Mouse (Mus musculus): ENCODE data around the gene Dph6.
"Not testable (repeated sequence)": the region's sequence is repeated elsewhere in the genome, so short reads cannot be mapped to it uniquely, and the experiment has no call there.

The Dph6 gene

DNA sequence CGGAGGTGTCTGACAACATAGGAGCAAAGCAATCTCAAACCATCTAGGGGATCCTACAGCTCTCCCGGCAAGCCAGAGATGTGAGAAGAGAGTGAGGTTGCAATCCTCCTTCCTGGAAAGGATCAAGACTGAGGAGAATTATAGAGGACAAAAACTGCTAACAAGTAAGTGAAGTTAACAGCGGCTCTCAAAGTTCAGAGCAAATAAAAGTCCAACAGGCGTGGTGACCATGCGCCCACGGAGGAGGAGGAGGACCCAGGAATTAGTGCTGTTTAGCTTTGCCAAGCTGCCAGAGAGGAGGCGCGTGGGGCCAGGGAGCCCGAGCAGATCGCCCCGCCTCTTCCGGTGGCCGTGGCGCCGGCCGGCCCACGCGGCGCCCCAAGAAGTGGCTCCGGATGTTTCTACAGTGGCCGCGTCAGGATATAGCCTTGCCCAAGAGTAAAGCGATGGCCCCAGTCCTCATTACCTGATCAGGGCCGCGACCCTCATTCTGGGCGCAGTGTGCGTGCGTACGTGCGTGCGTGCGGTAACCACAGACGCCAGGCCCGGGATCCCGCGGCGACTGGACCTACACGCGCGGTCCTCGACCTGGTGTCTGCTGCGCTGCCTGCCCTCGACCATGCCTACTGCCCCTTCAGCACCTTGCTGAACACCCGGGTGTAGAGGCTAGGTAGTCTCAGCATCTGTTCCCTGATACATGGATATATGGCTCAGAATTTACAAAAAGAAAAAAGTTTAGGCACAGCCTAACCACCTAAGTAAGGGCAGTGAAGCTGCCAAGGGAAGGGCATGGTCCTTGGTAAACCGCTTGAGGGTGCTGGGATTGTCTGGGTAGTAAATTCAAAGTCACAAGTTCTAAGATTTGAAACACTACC is at the start of gene Dph6:
Gene Dph6, minus strand, starts transcription at position 600 of the 875 bp plus-strand sequence.
- DNase-seq (ENCODE audit: low read depth, low spot score) = peak; percentile 88

DNA sequence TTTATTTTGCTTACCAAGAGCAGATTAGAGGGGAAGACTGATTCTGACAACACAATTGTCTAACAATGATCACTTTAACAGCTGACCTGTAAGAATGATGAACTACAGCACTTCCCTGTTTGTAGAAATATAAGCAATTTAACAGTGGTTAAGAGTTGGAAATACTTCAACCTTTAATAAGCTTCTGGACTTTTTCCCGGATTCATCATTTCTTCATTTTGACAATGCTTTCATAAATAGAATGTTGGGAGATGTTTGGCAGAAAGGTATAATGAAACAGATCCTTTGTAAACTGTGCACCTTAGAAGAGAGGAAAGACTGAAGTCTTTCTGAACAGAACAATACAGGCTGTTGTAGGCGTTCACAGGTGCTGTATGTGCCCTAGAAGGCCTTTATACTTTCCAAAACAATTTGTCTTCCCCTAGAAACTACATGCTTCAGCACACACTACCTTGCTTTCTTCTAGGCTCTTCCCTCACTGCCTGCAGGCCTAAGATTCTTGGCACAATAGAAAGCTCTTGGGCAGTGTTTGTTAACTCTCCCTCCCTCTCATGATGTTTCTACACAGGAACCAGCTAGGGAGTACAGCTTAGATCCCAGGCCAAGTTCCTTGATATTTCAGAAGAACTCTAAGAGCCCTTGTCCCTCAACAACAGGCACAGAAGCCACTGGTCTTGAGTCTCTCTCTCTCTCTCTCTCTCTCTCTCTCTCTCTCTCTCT is 46.4 kb upstream of the Dph6 start:
- DNase-seq (ENCODE audit: low read depth, low spot score) = no peak

DNA sequence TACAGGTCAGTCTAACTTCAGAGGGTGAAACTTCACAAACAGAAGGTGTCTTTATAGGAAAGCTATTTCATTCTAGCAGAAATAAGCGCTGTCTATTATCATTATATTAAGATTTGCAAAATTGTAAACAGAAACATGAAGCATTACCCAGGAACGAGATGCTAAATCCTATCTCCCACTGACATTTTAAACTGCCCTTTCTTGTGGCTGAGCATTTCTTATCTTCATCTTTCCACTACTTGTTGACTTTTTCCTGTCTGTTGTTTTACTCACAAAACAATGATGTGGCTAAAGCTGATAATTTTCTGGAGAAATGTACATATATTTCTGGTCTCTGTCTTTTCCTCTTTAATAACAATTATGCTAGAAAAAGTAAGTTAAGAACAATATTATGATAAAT is 36.8 kb upstream of the Dph6 start:
- DNase-seq (ENCODE audit: low read depth, low spot score) = no peak

DNA sequence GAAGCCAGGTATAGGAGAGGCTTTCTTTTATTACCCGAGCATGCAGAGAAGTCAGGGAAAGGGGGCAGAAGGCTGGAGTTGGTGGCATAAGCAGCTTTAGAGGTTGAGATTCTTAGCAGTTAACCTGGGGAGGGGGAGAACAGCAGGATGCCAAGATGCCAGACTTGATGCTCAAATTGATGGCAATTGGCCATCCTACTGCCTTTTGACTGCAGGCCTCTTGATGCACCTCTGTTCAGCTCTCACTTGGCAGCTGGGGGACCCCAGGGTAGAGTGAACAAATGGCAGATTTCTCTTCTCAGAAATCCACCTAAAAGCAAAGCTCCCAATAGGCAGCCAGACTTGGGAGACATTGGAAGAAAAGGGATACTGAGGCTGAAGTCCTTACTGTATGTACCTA is 32.7 kb upstream of the Dph6 start:
- no peak for DNase-seq (ENCODE audit: low read depth, low spot score)

DNA sequence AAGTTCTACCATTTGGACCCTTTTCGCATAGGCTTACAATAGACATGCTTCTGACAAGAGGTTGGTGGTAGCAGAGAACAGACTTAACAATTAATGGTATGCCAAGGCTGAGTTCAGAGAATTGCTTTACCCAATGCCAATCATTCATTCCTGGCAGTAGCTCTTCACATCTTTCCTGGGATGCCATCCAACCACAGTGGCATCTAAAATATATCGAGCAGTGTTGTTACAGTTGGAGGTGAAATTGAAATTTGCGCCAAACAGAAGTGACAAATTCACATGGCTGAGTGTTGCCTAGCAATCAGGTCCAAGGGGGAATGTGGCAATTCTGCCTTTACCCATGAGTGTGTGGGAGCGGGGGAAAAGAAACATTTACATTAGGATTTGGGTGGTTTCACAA is 32.3 kb upstream of the Dph6 start:
- no peak for DNase-seq (ENCODE audit: low read depth, low spot score)

DNA sequence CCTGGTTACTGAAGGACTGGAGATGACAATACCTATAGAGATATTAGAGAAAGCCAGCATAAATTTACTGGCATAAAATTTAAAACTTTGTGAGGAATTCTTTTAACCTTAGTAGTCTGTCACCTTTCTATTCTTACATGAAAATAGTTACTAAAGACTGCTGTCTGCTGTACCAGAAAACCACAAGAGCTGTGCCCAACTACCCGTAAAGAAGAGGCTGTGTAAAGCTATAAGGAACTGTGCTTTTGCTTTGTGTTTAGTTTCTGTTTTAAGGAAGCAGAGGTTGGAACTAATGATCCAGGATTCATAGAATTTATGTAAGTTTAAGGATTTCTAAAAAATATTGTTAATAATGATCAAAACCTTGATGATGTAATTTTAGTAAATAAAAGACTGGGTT is 19.1 kb upstream of the Dph6 start:
- no peak for DNase-seq (ENCODE audit: low read depth, low spot score)

DNA sequence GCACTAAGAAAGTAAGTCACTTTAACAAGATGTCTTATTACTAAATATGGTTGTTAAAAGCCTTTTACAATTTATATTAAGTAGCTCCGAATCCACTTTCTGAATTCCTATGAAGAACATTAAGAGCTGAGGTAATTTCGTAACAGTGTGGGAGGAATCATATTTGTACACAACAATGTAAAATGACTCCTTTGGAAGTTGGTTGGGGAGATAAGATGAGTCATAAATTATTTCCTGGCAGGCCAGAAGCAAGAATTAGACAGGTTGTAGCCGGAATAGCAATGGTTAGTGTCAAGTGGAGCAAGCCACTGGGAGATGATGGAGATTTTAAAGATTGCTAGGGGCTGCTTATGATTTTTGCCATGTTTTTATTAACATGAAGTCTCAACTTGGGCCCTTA is 16.2 kb upstream of the Dph6 start:
- no peak for DNase-seq (ENCODE audit: low read depth, low spot score)

DNA sequence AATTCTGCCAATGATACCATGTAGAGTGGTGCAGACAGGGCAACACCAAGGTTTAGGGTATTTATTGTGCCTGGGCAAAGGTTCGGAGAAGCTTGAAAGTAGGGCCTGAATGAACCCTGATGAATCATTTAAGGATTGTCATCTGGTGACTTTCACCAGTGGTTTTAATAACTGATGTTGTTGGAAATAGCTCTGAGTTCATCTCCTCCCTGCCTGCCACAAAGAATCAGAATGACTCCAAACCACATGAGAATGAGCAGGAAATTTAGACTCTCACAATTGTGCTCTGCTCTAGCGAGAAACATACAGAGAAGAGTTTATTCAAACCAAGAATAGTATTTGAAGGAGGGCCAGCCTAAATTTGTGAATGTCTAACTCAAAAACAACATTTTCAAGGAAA is 4.2 kb upstream of the Dph6 start:
- DNase-seq (ENCODE audit: low read depth, low spot score) = no peak

DNA sequence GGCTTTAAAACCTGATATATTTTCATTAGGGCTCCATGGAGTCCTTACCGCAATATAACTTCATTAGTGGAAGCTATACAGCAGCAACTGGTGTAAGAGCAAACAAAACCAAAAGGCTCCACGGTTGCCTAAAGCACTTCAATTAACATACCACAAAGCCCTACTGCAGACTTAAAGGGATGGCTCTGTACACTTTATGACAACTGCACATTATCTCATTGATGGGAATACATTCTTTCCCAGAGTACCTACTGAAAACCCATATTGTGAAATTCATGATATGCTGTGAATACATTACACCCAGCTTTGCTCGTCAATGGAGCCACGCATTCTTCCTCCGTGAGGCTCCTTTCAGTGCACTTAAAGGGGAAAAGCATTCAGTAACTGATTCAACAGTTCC is 8.5 kb downstream of the Dph6 start:
- DNase-seq (ENCODE audit: low read depth, low spot score) = no peak

DNA sequence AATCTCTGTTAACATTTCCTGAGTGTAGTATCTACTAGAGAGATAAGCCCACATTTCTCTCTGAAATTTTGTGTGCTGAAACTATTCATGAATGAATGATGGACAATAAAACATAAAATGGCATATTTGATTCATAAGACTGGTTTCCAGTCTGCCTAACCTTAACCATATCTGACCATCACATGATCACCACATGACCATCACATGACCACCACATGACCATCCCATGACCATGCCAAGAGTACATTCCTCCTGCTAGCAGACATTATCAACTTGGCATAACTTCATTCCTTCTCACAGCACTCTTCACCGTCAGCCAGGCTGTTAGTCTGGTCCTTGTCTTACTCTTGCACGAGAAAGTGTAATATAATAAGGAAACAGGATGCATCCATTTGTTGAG is 10.9 kb downstream of the Dph6 start:
- DNase-seq (ENCODE audit: low read depth, low spot score) = no peak

DNA sequence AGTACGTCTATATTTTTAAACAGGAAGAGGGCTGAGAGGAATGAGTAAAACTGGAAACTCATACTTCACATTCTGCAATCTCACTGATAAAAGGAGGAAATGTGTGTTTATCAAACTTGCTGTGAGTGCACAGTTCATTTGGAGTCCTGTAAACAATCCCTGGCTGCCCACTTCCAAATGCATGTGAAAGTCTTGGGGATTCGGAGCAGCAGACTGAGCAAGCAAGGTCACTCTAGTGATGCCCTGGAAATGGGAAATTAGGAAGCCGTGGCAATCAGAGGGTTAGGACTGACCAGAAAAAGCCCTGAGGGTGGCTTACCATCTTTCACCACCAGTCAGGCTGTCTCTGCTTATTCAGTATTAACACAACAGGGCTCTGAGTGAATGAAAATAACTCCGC is 30.1 kb downstream of the Dph6 start:
- DNase-seq (ENCODE audit: low read depth, low spot score) = no peak

DNA sequence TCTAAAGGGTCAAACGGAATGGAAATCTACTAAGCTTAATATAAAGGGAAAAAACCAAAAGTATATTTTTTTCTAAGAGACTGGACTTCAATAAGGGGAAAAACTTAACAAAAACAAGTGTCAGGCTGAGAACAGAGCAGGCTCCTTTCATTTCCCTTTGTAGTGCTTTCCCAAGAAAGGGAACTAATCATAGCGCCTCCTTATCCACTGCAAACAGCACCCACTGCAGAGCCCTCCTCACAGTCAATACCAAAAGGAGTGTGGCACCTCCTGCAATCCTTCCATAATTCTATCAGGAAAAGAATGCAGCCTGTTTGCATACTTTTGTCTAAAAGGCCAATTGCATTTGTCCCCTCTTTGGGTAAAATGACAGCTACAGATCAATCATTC is 32.2 kb downstream of the Dph6 start:
- no peak for DNase-seq (ENCODE audit: low read depth, low spot score)

DNA sequence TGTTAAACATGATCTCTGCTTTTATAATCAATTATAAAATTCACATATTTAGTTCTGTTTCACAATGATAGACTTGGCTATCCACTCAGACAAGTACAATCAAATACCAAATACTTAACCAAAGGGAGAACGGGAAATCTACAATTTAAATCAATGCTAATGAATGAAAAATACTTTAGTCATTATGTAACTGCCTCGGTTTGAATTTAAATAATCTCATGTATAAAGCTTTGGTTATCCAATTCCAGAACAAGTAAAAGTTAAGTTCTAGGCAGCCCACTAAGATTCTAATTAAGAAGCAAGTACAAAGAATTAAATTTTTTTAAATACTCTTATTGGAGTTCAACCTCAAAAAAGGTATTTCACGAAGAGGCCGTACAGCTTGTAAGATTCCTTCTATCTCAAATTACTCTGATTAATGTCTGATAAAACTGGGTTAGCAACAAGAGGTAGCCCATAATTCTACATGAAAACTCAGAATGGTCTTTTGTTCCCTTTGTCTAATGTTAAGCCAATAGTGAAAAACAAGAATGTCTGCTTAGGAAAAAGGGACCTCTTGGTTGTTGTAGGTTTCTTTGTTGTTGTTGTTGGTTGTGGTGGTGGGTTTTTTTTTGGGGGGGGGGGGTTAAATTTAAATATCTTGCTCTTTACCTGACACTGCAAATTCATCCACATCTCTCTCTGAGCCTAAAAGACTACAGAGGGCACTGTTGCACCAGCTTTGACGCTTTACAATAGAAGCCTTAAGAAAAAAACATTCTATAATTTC is 32.8 kb downstream of the Dph6 start:
- DNase-seq (ENCODE audit: low read depth, low spot score) = no peak

DNA sequence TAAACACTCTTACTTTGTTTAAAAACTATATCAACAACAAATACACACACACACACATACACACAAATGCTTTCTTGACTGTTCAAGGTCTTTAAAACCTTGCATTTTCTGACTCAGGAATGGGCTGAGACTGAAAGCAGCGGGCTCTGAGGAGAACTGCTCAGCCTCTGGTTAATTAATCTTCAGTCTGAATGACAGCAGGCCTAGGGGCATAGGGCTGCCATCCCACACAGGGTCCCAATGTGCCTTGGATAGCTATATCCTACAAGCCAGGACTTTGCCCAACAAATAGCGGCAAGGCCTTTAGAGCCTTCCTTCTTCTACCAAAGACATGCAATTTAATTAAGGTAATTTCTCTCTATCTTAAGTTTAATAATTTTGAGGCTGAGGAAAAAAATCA is 43.2 kb downstream of the Dph6 start:
- no peak for DNase-seq (ENCODE audit: low read depth, low spot score)

DNA sequence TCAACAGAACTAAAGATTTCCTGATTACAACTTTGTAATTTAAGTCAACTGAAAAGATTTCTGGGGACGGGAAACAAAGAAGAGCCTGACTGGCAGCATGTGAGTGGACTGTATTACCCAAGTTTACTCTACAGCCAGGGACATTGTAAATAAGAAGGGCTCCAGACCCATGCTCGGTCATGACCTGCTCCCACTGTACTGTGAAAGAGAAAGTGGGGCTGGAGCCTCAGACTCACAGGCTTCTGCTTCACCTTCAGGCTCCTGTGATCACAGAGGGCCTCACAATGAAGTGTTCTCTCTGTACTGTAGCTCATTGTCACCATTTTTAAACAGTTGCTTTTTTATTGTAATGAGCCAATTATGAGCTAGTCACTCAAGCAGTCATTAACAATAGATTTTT is 44.7 kb downstream of the Dph6 start:
- DNase-seq (ENCODE audit: low read depth, low spot score) = no peak

DNA sequence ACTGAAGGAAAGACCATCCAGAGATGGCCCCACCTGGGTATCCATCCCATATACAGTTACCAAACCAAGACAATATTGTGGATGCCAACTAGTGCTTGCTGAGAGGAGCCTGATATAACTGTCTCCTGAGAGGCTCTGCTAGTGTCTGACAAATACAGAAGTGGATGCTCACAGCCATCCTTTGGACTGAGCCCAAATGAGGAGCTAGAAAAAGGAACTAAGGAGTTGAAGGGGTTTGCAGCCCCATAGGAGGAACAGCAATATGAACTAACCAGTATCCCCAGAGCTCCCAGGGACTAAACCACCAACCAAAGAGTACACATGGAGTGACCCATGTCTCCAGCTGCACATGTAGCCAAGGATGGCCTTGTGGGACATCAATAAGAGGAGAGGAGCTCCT is 49.6 kb downstream of the Dph6 start:
- not testable (repeated sequence) for DNase-seq (ENCODE audit: low read depth, low spot score)

DNA sequence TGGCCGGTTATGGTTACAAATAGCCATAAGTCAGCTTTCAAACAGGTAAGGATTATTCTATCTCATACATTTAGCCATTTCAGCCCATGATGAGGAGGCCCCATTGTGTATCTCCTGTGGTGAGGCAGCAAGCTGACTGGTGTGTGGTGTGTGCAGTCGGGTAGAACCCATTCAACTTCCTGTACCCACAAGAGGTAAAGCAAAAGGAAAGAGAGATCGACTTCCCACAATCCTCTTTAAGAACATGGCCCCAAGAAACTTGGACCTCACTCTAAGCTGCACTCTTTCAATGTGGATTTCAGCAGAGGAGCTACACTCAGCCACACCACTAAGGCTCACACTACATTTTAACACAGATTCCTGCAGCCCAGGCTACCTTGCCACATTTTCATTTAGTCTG is 53.6 kb downstream of the Dph6 start:
- no peak for DNase-seq (ENCODE audit: low read depth, low spot score)

DNA sequence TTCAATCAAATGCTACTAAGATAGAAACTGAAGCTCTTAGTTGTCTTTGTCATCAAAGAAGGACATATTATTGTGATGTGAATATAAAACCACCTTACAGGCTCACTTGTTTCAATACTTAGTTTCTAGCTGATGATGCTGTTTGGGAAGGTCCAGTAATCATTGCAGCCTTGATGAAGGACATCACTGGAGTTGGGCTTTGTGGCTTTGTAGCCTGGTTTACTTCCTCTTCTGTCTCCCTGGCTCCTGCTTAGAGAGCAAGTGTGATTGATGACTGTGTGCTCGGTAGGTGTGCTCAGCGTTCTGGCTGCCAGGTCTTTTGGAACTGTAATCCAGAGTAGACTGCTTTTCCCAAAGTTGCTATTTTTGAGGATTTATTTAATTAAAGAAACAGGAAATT is 55.0 kb downstream of the Dph6 start:
- DNase-seq (ENCODE audit: low read depth, low spot score) = no peak

DNA sequence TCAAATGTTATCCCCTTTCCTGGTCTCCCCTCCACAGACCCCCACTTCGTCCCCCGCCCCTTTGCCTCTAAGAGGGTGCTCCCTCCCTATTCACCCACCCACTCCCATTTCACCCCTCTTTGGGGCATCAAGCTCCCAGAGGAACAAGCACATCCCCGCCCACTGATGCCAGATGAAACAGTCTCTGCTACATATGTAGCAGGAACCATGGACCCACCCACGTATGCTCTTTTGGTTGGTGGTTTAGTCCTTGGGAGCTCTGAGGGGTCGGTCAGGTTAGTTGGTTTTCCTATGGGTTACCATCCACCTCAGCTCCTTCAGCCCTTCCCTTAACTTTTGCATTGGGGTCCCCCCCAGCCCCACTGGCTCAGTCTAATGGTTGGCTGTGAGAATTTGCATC is 61.4 kb downstream of the Dph6 start:
- DNase-seq (ENCODE audit: low read depth, low spot score) = no peak

DNA sequence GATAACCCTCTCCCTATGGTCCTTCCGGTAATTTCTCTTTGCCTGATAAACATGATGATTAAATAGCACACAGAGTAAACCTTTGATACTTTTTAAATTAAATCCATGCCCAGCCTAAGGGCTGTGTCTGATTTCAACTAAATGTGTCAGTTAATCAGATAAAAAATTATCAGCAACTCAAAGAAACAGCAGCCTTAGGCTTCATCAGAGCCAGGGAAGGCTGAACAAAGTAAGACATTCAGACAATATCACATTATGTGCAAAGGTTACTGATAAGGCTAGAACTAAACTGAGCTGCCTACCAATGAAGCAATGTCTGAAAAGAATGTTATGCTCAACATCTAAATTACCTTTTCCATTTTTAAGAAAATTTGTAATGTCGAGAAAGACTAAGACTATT is 74.0 kb downstream of the Dph6 start:
- no peak for DNase-seq (ENCODE audit: low read depth, low spot score)

DNA sequence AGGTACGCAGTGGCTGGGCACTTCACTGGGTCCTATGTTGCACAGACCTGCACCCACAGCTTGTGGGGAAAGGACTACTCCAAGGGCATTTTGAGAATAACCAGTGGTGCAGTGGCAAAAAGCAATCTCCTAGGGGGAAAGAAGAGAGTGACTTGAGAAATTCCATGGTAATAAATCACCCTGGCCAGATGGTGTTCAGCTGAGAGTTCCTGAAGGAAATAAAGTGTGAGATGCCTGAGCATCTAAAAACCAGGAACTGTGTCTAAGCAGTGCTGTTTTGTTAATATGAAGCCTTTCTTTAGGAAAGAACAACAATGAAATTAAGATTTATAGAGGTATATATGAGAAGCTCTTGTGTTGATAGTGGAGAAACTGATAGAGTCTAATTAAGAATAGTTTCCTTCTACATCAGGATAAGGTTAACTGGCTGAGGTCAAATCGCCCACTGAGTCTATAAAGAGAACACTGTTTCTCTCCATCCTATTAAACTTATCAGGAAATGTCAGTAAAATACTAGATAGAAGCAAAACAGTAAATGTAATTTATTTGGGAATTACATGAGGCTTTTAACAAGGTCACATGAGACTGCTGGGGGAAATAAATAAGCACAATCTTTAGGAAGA is 111.7 kb downstream of the Dph6 start:
- DNase-seq (ENCODE audit: low read depth, low spot score) = no peak

DNA sequence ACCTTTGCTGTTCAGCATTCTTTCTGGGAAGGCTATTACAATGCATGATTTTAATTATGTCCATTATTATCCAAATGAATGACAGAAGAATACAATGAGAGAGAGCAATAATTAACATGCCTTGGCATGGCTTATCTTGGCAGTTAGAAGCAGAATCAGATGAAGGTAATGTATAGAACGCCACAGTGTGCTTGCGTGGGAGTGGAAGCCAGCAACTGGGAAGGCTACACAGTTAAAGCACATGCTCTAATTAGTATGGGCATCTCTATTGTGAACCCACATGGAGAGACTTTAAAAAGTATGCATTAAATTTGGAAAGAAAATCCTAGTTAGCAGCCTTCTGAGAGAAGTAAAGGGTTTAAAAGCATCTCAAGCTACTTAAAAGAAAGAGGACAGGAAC is 112.4 kb downstream of the Dph6 start:
- DNase-seq (ENCODE audit: low read depth, low spot score) = no peak
